Mouse (Mus musculus) layer of hippocampus, adult 9-10 months (tissue): ENCODE data around the gene Ube2h.

ENCODE experiments used
- DNase-seq: peaks from one replicate; pipeline ENCODE4 v3.0.0; 2022; ENCODE audit warnings: low spot score

Ube2h gene

DNA sequence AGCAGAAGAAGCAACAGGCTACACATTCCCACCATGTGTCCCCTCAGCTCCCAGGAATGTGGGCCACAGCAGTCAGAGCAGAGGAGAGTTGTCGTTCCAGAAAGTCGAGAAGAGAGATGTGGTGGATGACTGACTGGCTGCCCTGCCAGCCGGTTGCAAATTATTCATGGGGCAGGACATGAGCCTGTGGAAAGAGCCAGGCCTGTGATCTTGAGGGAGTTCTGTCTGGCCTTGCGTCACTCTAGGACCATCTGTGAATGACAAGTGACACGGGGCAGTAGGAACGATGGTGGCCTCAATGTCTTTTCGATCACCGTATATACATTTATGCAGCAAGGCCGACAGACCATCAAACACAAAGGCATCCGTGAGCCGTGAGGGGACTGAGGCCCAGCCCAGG is 108.7 kb downstream of the Ube2h start:
- DNase-seq, result no peak

- no peak for DNase-seq
Measured at GRCm38 (mm10) chr6:30183624-30184023, 120.7 kb downstream of the Ube2h start.

DNA sequence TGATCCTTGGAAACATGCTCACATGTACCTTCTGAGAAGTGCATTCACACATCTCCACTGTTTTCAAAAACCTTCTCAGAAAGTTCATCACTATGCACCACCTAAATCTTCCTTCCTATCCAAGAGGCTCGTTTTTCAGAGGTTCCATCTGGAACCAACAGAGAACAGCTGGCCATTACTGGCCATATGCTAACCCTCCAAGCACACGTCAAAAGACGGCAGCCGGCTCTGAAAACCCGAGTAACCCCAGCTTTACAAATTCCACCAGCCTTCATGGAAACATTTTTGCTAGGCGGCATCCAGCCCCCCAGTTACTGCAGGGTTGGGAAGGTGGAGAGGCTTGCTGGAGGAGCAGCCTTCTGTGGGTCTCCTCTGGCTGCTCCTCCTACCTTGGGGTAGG is 122.3 kb downstream of the Ube2h start:
- DNase-seq, result no peak

DNA sequence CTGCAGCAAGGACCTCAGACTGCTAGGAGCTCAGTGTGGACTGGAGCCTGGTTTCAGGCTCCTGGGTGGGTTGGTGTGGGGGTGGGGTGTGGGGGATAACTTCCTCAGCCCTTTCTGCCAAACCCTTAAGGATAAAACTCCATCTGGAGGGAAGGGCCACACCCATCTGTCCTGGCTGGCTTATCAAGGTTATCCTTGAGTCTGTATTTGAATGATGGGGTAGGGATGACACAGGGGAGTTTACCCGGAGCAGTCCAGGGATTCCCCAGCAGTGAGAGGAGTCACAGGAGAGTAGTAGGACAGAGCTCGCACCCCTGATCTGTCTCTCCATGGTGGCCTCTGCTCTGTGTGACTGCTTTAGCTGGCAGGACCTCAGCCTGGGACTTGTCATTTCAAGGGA is 124.0 kb downstream of the Ube2h start:
- DNase-seq, result no peak

GRCm38 (mm10) chr6:30179046-30179445 is 125.3 kb downstream of the Ube2h start:
- DNase-seq, result no peak

DNA sequence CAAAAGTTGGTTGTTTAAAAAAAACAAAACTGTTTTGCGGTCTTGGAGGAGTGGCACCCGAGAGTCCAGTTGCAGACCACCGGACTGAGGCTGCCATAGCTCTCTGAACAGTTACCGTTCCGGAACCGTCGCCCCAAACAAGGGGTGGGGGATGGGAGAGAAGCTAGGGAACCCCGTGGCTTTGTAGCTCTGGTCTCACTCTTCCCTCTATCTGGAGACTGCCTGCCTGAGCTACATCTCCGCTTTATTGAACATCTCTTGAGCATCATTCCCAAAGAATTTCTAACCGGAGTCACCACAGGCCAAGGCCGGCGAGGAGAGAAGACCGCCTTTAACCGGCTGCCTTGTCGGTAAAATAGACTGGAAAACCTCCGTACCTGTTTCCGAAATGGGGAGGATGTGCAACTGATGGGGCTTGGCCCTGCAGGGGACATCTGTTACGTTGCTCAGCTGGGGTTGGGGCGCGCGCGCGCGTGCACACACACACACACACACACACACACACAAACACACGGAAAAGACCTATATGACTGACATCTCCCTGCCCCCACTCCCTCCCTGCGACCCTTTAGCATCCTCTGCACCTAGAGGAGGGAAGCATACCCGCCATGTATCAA is 126.2 kb downstream of the Ube2h start:
- no peak for DNase-seq

GRCm38 (mm10) chr6:30177305-30177704 is 127.0 kb downstream of the Ube2h start:
- DNase-seq, result no peak

DNA sequence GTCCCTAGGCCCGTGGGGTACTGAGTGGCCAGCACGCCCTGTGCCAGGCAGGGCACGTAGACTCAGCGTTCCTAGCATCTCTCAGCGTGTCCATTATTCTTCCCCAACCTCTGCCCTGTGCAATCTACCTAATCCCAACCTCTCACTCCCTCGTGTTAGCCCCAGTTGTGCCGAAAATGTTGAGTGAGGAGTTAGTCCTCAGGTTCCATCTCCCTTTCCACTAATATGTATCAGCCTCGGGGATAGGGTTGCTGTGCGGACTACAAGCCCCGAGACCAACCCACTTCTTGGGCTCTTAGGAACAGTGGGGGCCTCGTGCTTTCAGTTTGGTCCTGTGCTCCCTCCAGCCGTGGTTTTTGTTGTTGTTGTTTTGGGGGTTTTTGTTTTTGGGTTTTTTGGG is 127.8 kb downstream of the Ube2h start:
- DNase-seq, result no peak

DNA sequence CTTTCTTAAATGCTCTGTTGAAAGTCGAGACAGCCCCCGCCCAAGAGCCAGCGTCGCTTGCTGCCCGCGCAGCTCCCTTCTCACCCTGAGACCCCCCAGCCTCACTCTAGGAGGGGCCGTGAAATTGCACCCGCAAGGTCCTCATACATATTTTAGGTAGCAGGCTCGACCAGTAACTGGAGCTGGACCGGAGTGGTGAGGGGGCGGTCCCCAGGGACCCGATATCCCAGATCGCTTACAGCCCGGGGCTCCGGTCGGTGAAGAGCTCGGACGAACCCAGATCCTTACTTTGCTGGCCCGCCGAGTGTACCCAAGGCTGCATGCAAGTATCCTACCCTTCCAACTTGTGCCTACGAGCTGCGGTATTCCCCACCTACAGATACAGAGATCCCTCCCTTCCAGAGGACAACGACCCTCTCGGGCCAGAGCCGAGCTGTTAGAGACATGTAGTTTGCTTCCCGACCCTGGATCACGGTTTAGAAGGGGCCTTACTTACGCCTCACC is 128.4 kb downstream of the Ube2h start:
- no peak for DNase-seq

GRCm38 (mm10) chr6:30175225-30175917 is 129.0 kb downstream of the Ube2h start:
- DNase-seq, result no peak

DNA sequence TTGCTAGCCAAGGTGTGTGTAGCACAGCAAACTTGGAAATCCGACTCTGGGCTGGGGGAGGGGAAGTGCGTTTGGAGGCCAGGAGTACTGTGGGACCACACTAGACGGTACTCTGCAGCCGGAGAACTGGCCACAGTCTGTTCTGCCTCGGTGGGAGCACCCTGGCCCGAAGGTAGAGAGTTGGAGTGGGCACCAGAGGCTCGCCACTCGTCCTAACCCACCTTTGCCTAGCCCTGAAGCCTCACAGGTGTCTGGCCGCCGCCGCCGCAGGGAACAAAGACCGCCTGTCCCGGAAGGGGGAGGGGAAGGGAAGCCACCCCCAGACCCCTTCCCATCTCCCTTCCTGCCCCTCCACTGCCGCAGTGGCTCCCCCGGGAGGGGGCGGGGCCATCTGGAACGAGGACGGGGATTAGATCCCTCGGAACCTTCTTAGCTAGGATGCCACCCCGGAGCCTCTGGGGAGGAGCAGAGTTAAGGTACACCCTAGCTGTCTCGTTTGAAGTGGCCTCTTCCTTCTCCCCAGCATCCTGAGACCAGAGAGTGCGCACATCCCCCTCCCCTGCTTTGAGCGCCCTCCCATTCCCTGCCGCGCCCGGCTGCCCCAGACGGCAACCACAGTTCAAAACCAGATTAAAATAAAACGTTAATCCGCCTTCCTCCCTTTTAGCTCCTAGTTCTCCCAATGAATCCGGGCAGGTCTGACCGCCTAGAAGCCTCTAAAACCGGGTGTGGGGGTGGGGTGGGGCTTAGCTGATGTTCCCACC is 129.7 kb downstream of the Ube2h start:
- DNase-seq, result no peak

- DNase-seq, result no peak
Measured at GRCm38 (mm10) chr6:30173551-30174460, 130.5 kb downstream of the Ube2h start.

GRCm38 (mm10) chr6:30172820-30173550 is 131.4 kb downstream of the Ube2h start:
- DNase-seq, result no peak

- DNase-seq, result no peak
Measured at GRCm38 (mm10) chr6:30172441-30172819, 131.9 kb downstream of the Ube2h start.

GRCm38 (mm10) chr6:30171967-30172366 is 132.4 kb downstream of the Ube2h start:
- DNase-seq, result no peak

DNA sequence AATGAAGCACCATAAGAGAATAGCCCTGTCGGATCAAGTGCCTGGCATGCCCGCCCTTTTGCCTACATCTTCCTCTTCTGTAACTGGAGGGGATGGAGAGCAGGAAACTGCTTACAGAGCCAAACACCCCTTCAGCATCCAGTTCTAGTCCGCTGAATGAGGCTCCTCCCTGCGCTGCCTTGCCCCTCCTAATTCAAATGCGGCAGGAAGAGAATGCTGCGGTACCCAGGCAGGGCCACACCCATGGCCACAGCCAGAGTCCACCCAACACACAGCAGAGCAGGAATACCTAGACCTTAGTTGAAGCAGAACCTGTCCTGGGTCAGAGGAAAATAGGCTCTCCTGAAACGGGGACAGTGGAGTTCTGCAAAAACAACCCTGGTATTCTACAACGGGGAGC is 133.1 kb downstream of the Ube2h start:
- DNase-seq, result no peak

DNA sequence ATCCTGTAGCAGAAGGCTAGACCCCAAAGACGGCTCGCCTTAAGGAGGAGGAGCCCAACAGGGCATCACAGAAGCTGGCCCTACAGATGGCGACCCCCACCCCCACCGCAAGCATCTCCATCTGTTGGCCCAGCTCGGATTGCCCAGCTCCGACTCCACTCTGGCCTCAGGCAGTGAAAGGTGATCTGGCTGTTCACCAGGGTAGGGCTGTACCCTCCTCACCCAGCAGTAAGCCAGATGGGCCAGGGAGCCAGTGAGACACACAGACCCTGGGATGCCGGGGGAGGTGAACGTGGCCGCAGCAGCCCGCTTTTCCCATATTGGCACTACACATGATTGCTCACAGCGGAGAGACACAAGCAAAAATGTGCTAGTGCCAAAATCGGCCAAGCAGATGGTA is 135.2 kb downstream of the Ube2h start:
- DNase-seq, result no peak

DNA sequence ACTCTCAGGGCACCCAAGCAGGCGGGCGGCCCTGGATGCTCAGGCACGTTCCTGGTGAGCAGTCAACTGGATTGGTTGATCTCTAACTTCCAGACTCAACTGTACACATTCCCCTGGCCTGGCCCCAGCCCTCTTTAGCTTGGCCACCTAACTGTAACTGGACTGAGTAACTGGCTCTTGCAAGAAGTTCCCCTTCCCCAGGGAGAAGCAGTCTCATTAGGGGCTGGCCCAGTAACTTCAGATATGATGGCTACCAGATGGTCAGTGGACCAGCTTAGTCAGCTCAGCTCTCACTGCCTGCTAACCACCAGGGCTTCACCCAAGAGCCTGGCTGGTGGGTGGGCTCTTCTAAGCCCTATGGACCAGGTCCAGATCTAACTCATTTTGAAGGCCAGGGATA is 136.1 kb downstream of the Ube2h start:
- no peak for DNase-seq

- DNase-seq, result no peak
Measured at GRCm38 (mm10) chr6:30167192-30167591, 137.1 kb downstream of the Ube2h start.

DNA sequence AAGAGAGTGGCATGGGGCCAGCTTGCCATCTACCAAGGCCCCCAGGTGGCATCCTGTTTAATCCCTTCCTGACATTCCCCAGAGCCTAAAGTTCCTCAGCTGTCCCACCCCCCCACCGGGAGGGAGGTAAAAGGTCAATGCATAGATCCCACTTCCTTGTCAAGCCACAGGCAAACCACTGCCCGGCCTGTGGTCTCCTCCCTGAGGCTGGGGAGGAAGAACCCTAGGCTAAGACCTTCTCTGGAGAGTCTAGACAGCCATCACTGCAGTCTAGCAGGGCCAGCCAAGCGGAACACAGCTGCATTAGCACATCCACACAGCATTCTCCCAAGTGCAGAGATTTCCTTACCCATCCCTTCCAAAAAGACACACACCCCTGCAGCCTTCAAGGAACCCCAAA is 138.0 kb downstream of the Ube2h start:
- no peak for DNase-seq

GRCm38 (mm10) chr6:30162091-30162490 is 142.2 kb downstream of the Ube2h start:
- DNase-seq, result no peak
